Mouse (Mus musculus) embryonic fibroblast, embryonic 13.5 days (primary cell): ENCODE measurements around the gene Ces1g.

Experiments
- CTCF ChIP-seq: IDR thresholded peaks from 2 replicates; pipeline ENCODE4 v1.5.1; 2011; ENCODE audit warnings: mild to moderate bottlenecking, control low read depth, low read length, moderate library complexity, borderline replicate concordance; ENCODE audit not compliant: insufficient read depth
- POLR2A ChIP-seq: IDR thresholded peaks from 2 replicates; pipeline ENCODE4 v1.6.1; 2011; ENCODE audit warnings: low read depth, mild to moderate bottlenecking, control low read depth, low read length, moderate library complexity

- no peak for TF ChIP-seq CTCF
- TF ChIP-seq POLR2A: no peak
Measured at GRCm38 (mm10) chr8:93261436-93261835, 75.7 kb downstream of the Ces1g start.
